Mouse (Mus musculus) layer of hippocampus, adult 9-11 months (tissue): ENCODE results near the gene Olfr1085.
"Not testable (repeated sequence)": the region's sequence is repeated elsewhere in the genome, so short reads cannot be mapped to it uniquely, and the experiment has no call there.

ENCODE experiments used
- DNase-seq: peaks from one replicate; pipeline ENCODE4 v3.0.0; 2022

The Olfr1085 gene

GRCm38 (mm10) chr2:86661919-86662318 lies at the start of gene Olfr1085:
TSS of gene Olfr1085 (minus strand) at chr2:86662019.
- no peak for DNase-seq

- DNase-seq: no peak
Observed at GRCm38 (mm10) chr2:86698295-86698694, 36.5 kb upstream of the Olfr1085 start, which contains the start of gene Olfr1087. TSS of gene Olfr1087 (minus strand) at chr2:86698395.

GRCm38 (mm10) chr2:86679992-86680391 lies 18.2 kb upstream of the Olfr1085 start, which contains the start of gene Olfr1086:
TSS of gene Olfr1086 (minus strand) at chr2:86680092.
- no peak for DNase-seq

GRCm38 (mm10) chr2:86639625-86640024 lies 22.2 kb downstream of the Olfr1085 start, which contains the start of gene Olfr1084:
TSS of gene Olfr1084 (minus strand) at chr2:86639725.
- not testable (repeated sequence) for DNase-seq
